Mouse (Mus musculus): ENCODE measurements around the gene Wsb2.

DNA sequence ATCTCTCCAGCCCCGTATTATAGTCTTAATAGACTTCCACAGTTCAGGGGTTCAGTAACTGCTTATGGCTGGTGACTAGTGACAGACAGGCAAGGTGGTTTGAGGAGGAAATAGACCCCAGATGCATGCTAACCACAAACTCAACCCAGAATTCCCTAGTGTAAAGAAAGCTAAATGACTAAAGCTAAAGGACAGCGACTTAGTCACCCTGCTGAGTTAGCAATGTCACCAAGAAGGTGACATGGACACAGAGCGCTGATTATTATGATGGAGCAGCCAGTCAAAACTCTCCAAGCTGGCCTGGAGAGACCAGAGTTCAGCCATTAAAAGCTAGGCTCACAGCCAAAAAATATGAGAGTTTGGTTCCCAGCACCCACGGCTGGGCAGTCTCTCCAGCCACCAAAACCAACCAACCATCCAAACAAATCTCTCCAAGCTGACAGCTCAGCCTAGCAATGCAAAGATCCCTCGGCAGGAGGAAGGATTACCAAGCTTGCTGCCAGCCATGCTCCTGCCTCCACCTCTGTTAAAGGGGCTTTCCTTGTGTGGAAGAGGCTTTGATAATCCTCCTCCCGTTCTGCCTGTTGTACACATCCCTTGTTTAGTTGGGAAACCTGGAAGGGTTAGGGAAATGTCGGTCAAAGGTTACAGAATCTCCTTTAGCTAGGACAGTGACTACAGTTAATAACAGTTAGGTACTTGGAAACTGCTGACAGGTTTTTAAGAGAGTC, 2.6 kb downstream of the Wsb2 start:
- TF ChIP-seq CTCF (IDR thresholded peaks at IDR 0.05; ENCODE audit: control insufficient read depth, insufficient read depth, low read length): no peak
- TF ChIP-seq POLR2A (IDR thresholded peaks at IDR 0.05; ENCODE audit: borderline replicate concordance, control insufficient read depth, low read depth, low read length): no peak
